Mouse (Mus musculus): ENCODE results near the gene Fgd4. TPM values are rescaled to one million over a fixed set of nuclear protein-coding genes. Genes with fewer than 3 reads are reported as not detected.
"Not testable (repeated sequence)": the region's sequence is repeated elsewhere in the genome, so short reads cannot be mapped to it uniquely, and the experiment has no call there.

Fgd4 gene
- polyA plus RNA-seq, 1 experiment from 2014 or later, result 11.3 TPM

DNA sequence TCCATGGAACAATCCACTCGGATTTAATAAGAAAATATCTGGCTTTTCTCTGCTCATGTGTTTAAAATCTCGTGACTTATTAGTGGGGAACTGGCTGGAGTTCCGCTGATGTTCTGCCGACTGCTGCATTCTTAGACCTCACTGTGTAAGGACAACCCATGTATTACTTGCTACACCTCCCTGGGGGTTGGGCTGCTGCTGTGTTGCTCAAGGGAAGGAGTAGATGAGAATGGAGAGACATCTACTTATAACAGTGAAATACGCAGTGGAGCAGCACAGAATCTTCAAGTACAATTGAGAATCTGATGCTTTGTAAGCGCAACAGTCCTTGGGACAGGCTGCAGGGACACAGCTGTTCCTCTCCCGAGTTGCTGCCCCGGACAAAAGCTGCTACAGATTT is 73.1 kb downstream of the Fgd4 start:
- 45% methylated on average over 8 of the region's 8 CpGs for WGBS (ENCODE audit: insufficient replicate concordance)
- Histone ChIP-seq H3K27me3 (ENCODE audit: control insufficient read depth, insufficient read depth, low read length) (no peaks in the 10 kb centered on the region), H3K9me3 (replicated peaks; ENCODE audit: control insufficient read depth, low read length) (no peaks in the 10 kb centered on the region), H3K4me3 (ENCODE audit: low read depth, low read length) (peak overlapping the region; percentile 22), H3K27ac (ENCODE audit: low read depth, low read length) (no peak overlapping the region; the same call in 1 of the 2 replicates), H3K36me3 (ENCODE audit: control insufficient read depth, insufficient read depth, low read length) (no peaks in the 10 kb centered on the region), H3K9ac (ENCODE audit: low read depth, low read length) (peak overlapping the region; percentile 12; the same call in 1 of the 2 replicates), H3K4me1 (ENCODE audit: control insufficient read depth, insufficient read depth, low read length) (0 out of 2 replicates have a peak, but pooled peaks cover 3% of the 10 kb centered on the region), H3K4me2 (peak overlapping the region; percentile 51)
- no peak for ATAC-seq (replicated peaks; ENCODE audit: insufficient number of reproducible peaks, low FRiP score, low TSS enrichment)

DNA sequence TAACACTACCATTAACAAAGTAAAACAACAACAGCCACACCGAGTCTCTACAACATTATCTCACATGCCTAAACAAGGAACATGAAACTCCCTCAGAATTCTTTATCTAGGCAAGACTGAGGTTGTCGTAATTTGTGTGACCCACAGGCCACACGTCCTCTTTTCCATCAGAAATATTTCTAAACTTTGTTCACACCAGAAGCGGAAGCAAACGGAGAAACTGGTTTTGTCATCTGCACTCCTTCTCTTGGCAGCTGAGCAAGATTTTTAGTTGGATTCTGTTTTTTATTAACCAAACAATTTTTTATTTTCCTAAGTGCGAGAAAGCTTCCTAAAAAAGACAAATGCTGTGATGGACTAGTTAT is 73.6 kb downstream of the Fgd4 start:
- no peaks in the 10 kb centered on the region for H3K36me3 ChIP-seq (ENCODE audit: control insufficient read depth, insufficient read depth, low read length)
- H3K27me3 ChIP-seq (ENCODE audit: control insufficient read depth, insufficient read depth, low read length), result no peaks in the 10 kb centered on the region
- peak overlapping the region; percentile 51 for H3K4me2 ChIP-seq
- peak overlapping the region; percentile 12; the same call in 1 of the 2 replicates for H3K9ac ChIP-seq (ENCODE audit: low read depth, low read length)
- 30% methylated on average over 6 of the region's 6 CpGs for WGBS (ENCODE audit: insufficient replicate concordance)
- peak overlapping the region; percentile 22 for H3K4me3 ChIP-seq (ENCODE audit: low read depth, low read length)
- no peaks in the 10 kb centered on the region for H3K9me3 ChIP-seq (replicated peaks; ENCODE audit: control insufficient read depth, low read length)
- 0 out of 2 replicates have a peak, but pooled peaks cover 3% of the 10 kb centered on the region for H3K4me1 ChIP-seq (ENCODE audit: control insufficient read depth, insufficient read depth, low read length)
- peak overlapping the region; percentile 70 for H3K27ac ChIP-seq (ENCODE audit: low read depth, low read length)
- no peak for ATAC-seq (replicated peaks; ENCODE audit: insufficient number of reproducible peaks, low FRiP score, low TSS enrichment)

DNA sequence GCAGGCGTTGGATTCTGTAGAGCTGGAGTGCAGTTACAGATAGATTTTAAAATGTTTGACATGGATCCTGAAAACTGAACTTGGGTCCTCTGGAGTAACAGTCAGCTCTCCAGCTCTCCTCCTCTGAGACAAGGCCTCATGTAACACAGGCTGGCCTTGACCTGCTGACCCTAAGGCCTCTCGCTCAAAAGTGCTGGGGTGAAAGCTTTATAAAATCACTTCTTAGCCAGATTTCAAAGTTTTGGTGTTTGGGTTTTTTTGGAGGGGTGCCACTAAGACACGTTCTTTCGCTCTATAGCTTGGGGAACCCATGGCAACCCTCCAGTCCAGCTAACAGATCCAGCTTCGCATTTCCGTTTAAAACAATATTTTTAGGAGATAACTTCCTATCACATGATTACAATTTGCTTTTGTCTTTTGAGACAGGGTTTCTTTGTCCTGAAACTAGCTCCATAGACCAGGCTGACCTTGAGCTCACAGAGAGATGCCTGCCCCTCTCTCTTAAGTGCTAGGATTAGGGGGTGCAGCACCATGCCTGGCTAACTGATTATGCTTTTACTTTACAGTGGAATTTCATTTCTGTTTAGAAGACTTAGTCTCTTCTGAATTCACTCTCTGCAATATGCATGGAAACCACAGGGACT is 74.1 kb downstream of the Fgd4 start:
- Histone ChIP-seq H3K9me3 (replicated peaks; ENCODE audit: control insufficient read depth, low read length) (no peaks in the 10 kb centered on the region), H3K9ac (ENCODE audit: low read depth, low read length) (peak overlapping the region; percentile 12; the same call in 1 of the 2 replicates), H3K27ac (ENCODE audit: low read depth, low read length) (peak overlapping the region; percentile 70), H3K4me3 (ENCODE audit: low read depth, low read length) (peak overlapping the region; percentile 22; the same call in 1 of the 2 replicates), H3K4me1 (ENCODE audit: control insufficient read depth, insufficient read depth, low read length) (0 out of 2 replicates have a peak, but pooled peaks cover 3% of the 10 kb centered on the region), H3K27me3 (ENCODE audit: control insufficient read depth, insufficient read depth, low read length) (no peaks in the 10 kb centered on the region), H3K4me2 (peak overlapping the region; percentile 51), H3K36me3 (ENCODE audit: control insufficient read depth, insufficient read depth, low read length) (no peaks in the 10 kb centered on the region)
- ATAC-seq (replicated peaks; ENCODE audit: insufficient number of reproducible peaks, low FRiP score, low TSS enrichment), result no peak
- WGBS (ENCODE audit: insufficient replicate concordance), result 51% methylated on average over 6 of the region's 6 CpGs

DNA sequence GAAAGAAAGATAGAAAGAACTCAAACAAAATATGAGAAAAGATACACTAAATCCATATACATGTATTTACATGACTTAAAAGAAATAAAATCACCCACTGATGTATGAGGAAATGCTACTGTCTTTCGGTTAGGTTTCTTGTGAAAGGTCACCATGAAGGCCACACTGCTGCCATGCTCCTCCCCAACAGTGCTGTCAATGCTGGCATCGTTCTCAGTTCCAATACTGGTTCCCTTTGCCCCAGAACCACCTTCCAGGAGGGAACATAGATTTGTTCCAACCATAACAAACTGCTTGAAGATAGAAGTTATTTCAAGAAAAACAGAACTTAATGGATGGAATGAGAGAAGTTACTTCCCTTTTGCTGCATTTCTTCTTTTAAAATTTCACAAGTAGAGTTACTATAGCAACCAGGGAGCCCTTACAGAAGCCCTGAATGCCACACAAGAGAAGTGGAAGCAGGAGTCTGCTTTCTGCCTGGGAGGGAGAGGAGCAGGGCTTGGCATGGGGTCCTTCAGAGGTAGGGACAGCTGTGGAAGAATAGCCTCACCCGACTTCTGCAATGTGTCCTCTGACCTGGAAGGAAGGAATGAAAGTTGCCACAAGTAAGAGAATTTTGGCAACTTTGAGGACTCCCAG is 75.0 kb downstream of the Fgd4 start:
- no peak overlapping the region for H3K9ac ChIP-seq (ENCODE audit: low read depth, low read length)
- no peaks in the 10 kb centered on the region for H3K36me3 ChIP-seq (ENCODE audit: control insufficient read depth, insufficient read depth, low read length)
- peak overlapping the region; percentile 51 for H3K4me2 ChIP-seq
- no peak overlapping the region for H3K27ac ChIP-seq (ENCODE audit: low read depth, low read length)
- H3K27me3 ChIP-seq (ENCODE audit: control insufficient read depth, insufficient read depth, low read length), result no peaks in the 10 kb centered on the region
- H3K9me3 ChIP-seq (replicated peaks; ENCODE audit: control insufficient read depth, low read length), result no peaks in the 10 kb centered on the region
- H3K4me1 ChIP-seq (ENCODE audit: control insufficient read depth, insufficient read depth, low read length), result 0 out of 2 replicates have a peak, but pooled peaks cover 3% of the 10 kb centered on the region
- ATAC-seq (replicated peaks; ENCODE audit: insufficient number of reproducible peaks, low FRiP score, low TSS enrichment), result no peak
- no peak overlapping the region for H3K4me3 ChIP-seq (ENCODE audit: low read depth, low read length)
- WGBS (ENCODE audit: insufficient replicate concordance), result 70% methylated on average over 3 of the region's 3 CpGs

DNA sequence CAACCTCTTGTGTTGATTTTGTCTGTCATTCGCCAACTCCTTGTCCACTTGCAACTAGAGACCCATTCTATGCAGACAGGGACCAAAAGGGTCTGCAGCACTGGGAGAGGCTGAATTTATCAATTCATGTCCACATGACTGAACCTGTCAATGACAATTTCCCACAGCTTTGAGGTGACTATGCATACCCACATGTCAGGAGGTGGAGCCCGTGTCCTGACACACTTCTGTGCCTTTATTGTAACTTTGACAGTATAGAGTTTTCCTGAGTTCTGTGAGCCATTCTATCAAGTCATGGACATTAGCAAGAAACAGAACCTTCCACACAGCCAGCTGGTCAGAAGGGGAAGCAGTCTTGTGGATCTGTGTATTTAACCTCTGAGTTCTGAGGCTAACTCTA is 76.7 kb downstream of the Fgd4 start:
- Histone ChIP-seq H3K4me2 (no peak overlapping the region), H3K27ac (ENCODE audit: low read depth, low read length) (no peak overlapping the region), H3K4me1 (ENCODE audit: control insufficient read depth, insufficient read depth, low read length) (0 out of 2 replicates have a peak, but pooled peaks cover 3% of the 10 kb centered on the region), H3K27me3 (ENCODE audit: control insufficient read depth, insufficient read depth, low read length) (no peaks in the 10 kb centered on the region), H3K9me3 (replicated peaks; ENCODE audit: control insufficient read depth, low read length) (no peaks in the 10 kb centered on the region), H3K9ac (ENCODE audit: low read depth, low read length) (no peak overlapping the region), H3K36me3 (ENCODE audit: control insufficient read depth, insufficient read depth, low read length) (no peaks in the 10 kb centered on the region), H3K4me3 (ENCODE audit: low read depth, low read length) (no peak overlapping the region)
- WGBS (ENCODE audit: insufficient replicate concordance), result 63% methylated on average over 2 of the region's 2 CpGs
- ATAC-seq (replicated peaks; ENCODE audit: insufficient number of reproducible peaks, low FRiP score, low TSS enrichment), result no peak

DNA sequence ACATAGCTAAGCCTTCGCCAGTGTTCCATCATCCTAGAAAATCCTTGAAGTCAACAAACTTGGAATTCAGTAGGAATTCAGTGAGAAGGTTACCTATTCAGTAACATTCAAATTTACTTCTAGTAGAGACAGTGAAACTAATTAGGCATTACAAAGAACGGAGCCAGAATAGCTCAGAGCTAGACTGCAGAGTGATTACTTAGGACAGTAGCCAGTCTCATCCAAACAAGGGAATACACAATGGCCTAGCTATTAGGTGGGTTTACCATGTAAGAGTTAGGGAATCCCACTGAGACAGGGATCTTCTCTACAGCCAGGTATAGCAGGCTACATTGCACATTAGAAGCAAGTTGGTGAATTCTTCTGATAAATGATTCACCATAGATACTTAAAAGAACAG is 77.5 kb downstream of the Fgd4 start:
- not testable (repeated sequence) for H3K36me3 ChIP-seq (ENCODE audit: control insufficient read depth, insufficient read depth, low read length); H3K27me3 ChIP-seq (ENCODE audit: control insufficient read depth, insufficient read depth, low read length); H3K9ac ChIP-seq (ENCODE audit: low read depth, low read length); H3K4me3 ChIP-seq (ENCODE audit: low read depth, low read length); H3K4me1 ChIP-seq (ENCODE audit: control insufficient read depth, insufficient read depth, low read length); H3K27ac ChIP-seq (ENCODE audit: low read depth, low read length); H3K4me2 ChIP-seq; H3K9me3 ChIP-seq (replicated peaks; ENCODE audit: control insufficient read depth, low read length); ATAC-seq (replicated peaks; ENCODE audit: insufficient number of reproducible peaks, low FRiP score, low TSS enrichment)
- 74% methylated on average over 2 of the region's 2 CpGs for WGBS (ENCODE audit: insufficient replicate concordance)

DNA sequence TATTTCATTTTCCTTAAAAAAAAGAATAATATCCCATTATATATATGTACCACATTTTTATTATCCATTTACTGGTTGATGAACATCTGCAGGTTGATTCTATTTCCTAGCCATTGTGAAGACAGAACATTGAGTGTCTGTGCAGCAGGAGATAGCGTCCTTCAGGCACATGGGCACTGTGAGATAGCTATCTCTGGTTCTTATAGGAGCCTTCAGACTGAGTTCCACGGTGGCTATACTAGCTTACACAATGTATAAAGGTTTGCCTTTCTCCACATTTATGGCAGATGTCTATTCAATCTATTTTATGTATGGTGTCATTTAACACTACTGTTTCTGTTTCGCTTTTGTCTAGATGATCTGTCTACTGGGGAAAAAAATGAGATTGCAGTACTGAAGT is 98.9 kb downstream of the Fgd4 start:
- Histone ChIP-seq H3K27ac (ENCODE audit: low read depth, low read length) (no peak overlapping the region), H3K9ac (ENCODE audit: low read depth, low read length) (no peak overlapping the region), H3K27me3 (ENCODE audit: control insufficient read depth, insufficient read depth, low read length) (no peaks in the 10 kb centered on the region), H3K4me2 (no peak overlapping the region), H3K36me3 (ENCODE audit: control insufficient read depth, insufficient read depth, low read length) (no peaks in the 10 kb centered on the region; the same call in 1 of the 2 replicates), H3K4me3 (ENCODE audit: low read depth, low read length) (no peak overlapping the region), H3K4me1 (ENCODE audit: control insufficient read depth, insufficient read depth, low read length) (no peaks in the 10 kb centered on the region), H3K9me3 (replicated peaks; ENCODE audit: control insufficient read depth, low read length) (no peaks in the 10 kb centered on the region)
- no peak for ATAC-seq (replicated peaks; ENCODE audit: insufficient number of reproducible peaks, low FRiP score, low TSS enrichment)
- WGBS (ENCODE audit: insufficient replicate concordance), result 83% methylated on average over 3 of the region's 3 CpGs

DNA sequence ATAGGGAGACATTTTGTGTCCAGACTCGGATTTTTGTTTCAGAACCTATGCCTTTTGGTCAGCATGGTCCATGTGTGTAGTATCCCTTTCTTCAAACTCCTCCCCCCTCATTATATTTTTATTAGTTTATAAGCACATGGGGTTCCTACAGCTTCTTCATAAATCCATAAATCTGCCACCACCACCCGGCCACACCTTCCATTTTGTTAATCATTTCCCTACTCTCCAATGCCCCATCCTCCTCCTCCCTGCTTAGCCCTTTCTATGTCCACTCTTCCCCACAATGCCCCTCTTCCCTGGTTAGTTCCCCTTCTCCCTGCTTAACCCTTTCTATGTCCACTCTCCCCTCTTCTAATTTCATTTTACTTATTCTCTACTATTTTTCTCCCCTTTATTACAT is 99.4 kb downstream of the Fgd4 start:
- no peak overlapping the region for H3K27ac ChIP-seq (ENCODE audit: low read depth, low read length)
- no peak overlapping the region for H3K4me3 ChIP-seq (ENCODE audit: low read depth, low read length)
- no peaks in the 10 kb centered on the region for H3K4me1 ChIP-seq (ENCODE audit: control insufficient read depth, insufficient read depth, low read length)
- 76% methylated on average over 2 of the region's 2 CpGs for WGBS (ENCODE audit: insufficient replicate concordance)
- H3K9me3 ChIP-seq (replicated peaks; ENCODE audit: control insufficient read depth, low read length), result no peaks in the 10 kb centered on the region
- H3K36me3 ChIP-seq (ENCODE audit: control insufficient read depth, insufficient read depth, low read length), result no peaks in the 10 kb centered on the region; the same call in 1 of the 2 replicates
- no peak overlapping the region for H3K9ac ChIP-seq (ENCODE audit: low read depth, low read length)
- no peak for ATAC-seq (replicated peaks; ENCODE audit: insufficient number of reproducible peaks, low FRiP score, low TSS enrichment)
- no peaks in the 10 kb centered on the region for H3K27me3 ChIP-seq (ENCODE audit: control insufficient read depth, insufficient read depth, low read length)
- H3K4me2 ChIP-seq, result no peak overlapping the region

DNA sequence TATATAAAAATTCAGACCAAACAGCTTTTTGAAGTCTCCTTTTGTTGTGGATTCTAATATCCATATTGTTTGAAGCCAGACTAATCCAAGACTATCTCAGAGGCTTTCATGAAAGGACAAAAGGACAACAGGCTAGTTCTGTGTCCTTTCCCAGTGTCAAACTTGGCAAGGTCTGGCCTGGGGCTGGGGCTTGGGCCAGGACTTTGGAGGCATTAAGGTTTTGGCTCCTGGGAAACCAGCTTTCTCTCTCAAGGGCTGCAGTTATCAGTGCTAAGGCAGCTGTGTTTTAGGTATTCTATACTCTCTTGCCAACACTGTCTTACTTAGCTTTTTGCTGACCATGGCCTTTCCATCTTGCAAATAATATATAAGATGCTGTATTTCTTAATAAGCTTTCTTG is 101.6 kb downstream of the Fgd4 start:
- no peak overlapping the region for H3K4me2 ChIP-seq
- no peaks in the 10 kb centered on the region for H3K4me1 ChIP-seq (ENCODE audit: control insufficient read depth, insufficient read depth, low read length)
- no peaks in the 10 kb centered on the region for H3K9me3 ChIP-seq (replicated peaks; ENCODE audit: control insufficient read depth, low read length)
- no peak for ATAC-seq (replicated peaks; ENCODE audit: insufficient number of reproducible peaks, low FRiP score, low TSS enrichment)
- H3K9ac ChIP-seq (ENCODE audit: low read depth, low read length), result no peak overlapping the region
- no peak overlapping the region for H3K27ac ChIP-seq (ENCODE audit: low read depth, low read length)
- no peak overlapping the region for H3K4me3 ChIP-seq (ENCODE audit: low read depth, low read length)
- H3K27me3 ChIP-seq (ENCODE audit: control insufficient read depth, insufficient read depth, low read length), result no peaks in the 10 kb centered on the region
- no peaks in the 10 kb centered on the region; the same call in 1 of the 2 replicates for H3K36me3 ChIP-seq (ENCODE audit: control insufficient read depth, insufficient read depth, low read length)

All from heart, embryonic 11.5 days (tissue).